Mouse (Mus musculus): ENCODE measurements around the gene Atcay.
A peak's percentile ranks its signal among the peaks of the same experiment; 100 is the strongest.

Gene Atcay

GRCm38 (mm10) chr10:81198230-81198629 lies 32.4 kb downstream of the Atcay start:
- DNase-seq, result peak; percentile 77

- no peak for DNase-seq
These were observed 33.3 kb downstream of the Atcay start for GRCm38 (mm10) chr10:81197305-81197704.

- DNase-seq, result no peak
These were observed 34.1 kb downstream of the Atcay start for GRCm38 (mm10) chr10:81196470-81197065.

- DNase-seq, result no peak
These were observed 35.3 kb downstream of the Atcay start for GRCm38 (mm10) chr10:81195300-81195699.

GRCm38 (mm10) chr10:81193991-81194774 lies 36.5 kb downstream of the Atcay start:
- DNase-seq, result no peak

- DNase-seq, result no peak
These were observed 37.6 kb downstream of the Atcay start for GRCm38 (mm10) chr10:81192968-81193501.

- DNase-seq, result peak; percentile 89
These were observed 38.2 kb downstream of the Atcay start for GRCm38 (mm10) chr10:81192270-81192967.

GRCm38 (mm10) chr10:81191342-81191982 lies 39.2 kb downstream of the Atcay start:
- no peak for DNase-seq

- no peak for DNase-seq
These were observed 39.7 kb downstream of the Atcay start for GRCm38 (mm10) chr10:81190912-81191321.

GRCm38 (mm10) chr10:81190236-81190911 lies 40.3 kb downstream of the Atcay start:
- peak; percentile 48 for DNase-seq

GRCm38 (mm10) chr10:81189821-81190220 lies 40.8 kb downstream of the Atcay start:
- DNase-seq, result no peak

GRCm38 (mm10) chr10:81187161-81187560 lies 43.5 kb downstream of the Atcay start:
- no peak for DNase-seq

GRCm38 (mm10) chr10:81184765-81185164 lies 45.9 kb downstream of the Atcay start:
- no peak for DNase-seq

- DNase-seq, result no peak
These were observed 46.8 kb downstream of the Atcay start, which contains the start of gene 4930442H23Rik for GRCm38 (mm10) chr10:81183805-81184204. Gene 4930442H23Rik, minus strand, starts transcription at chr10:81183849.

- DNase-seq, result peak; percentile 96
These were observed 48.0 kb downstream of the Atcay start, which contains the start of gene Dapk3 for GRCm38 (mm10) chr10:81182336-81183333. Gene Dapk3, plus strand, starts transcription at chr10:81183005.

GRCm38 (mm10) chr10:81181860-81182259 lies 48.8 kb downstream of the Atcay start:
- peak; percentile 33 for DNase-seq

- no peak for DNase-seq
These were observed 49.7 kb downstream of the Atcay start for GRCm38 (mm10) chr10:81180946-81181345.

GRCm38 (mm10) chr10:81179451-81180342 lies 50.9 kb downstream of the Atcay start:
- DNase-seq, result no peak

GRCm38 (mm10) chr10:81178927-81179326 lies 51.7 kb downstream of the Atcay start:
- no peak for DNase-seq
